Mouse (Mus musculus): ENCODE data around the gene Heatr5b. TPM values are rescaled to one million over a fixed set of nuclear protein-coding genes. Genes with fewer than 3 reads are reported as not detected.

Heatr5b gene
- polyA plus RNA-seq, 2 experiments = 11.5 to 21.9 TPM

GRCm38 (mm10) chr17:78736473-78736988, 98.6 kb downstream of the Heatr5b start:
- Histone ChIP-seq H3K9ac (ENCODE audit: low read depth, low read length, severe bottlenecking) (peak overlapping the region; percentile 92), H3K4me1 (ENCODE audit: control insufficient read depth, insufficient read depth, low read length) (peaks cover 11% of the 10 kb centered on the region), H3K4me3 (replicated peaks; ENCODE audit: low read length) (peak overlapping the region; percentile 99), H3K27ac (replicated peaks; ENCODE audit: low read depth, low read length) (peak overlapping the region; percentile 85), H3K27me3 (ENCODE audit: control insufficient read depth, insufficient read depth, low read length) (no peaks in the 10 kb centered on the region), H3K36me3 (ENCODE audit: control insufficient read depth, insufficient read depth, low read length) (no peaks in the 10 kb centered on the region), H3K4me2 (replicated peaks; ENCODE audit: low read depth, low read length, severe bottlenecking) (peak overlapping the region; percentile 80), H3K9me3 (ENCODE audit: control insufficient read depth, low read length) (no peaks in the 10 kb centered on the region)
- DNase-seq (ENCODE audit: low spot score) (peak; percentile 98), ATAC-seq (ENCODE audit: low FRiP score, low read depth) (peak; percentile 99)
- under 1% methylated on average over 14 of the region's 60 CpGs for WGBS
- peak; percentile 80; the same call in 1 of the 2 replicates for TF ChIP-seq POLR2A (IDR thresholded peaks at IDR 0.05; ENCODE audit: borderline replicate concordance, extremely low read depth, insufficient read depth, insufficient read length)

- under 1% methylated on average over 22 of the region's 39 CpGs for WGBS
Measured at GRCm38 (mm10) chr17:78735731-78736472, 99.3 kb downstream of the Heatr5b start.

DNA sequence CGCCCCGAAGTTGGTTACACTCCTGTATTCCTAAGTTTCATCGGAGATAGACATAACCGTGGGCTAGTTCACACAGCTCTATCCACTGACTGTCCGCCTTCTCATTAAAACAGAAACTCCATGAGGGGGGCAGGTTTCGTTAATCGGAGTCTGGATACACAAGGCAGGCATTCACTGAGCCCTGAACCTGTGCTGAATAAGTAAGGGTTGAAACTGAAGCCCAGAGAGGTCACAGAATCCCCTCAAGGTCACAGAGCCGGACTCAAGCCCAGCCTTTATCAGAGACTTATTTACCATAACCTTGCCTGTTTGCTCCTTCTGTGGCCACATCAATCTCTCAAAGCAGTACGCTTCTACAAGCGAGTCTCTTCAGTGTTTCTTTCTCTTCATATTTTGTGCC, 100.4 kb downstream of the Heatr5b start:
- no peak overlapping the region for H3K27ac ChIP-seq (replicated peaks; ENCODE audit: low read depth, low read length)
- no peaks in the 10 kb centered on the region for H3K9me3 ChIP-seq (ENCODE audit: control insufficient read depth, low read length)
- TF ChIP-seq POLR2A (IDR thresholded peaks at IDR 0.05; ENCODE audit: borderline replicate concordance, extremely low read depth, insufficient read depth, insufficient read length) = no peak
- H3K27me3 ChIP-seq (ENCODE audit: control insufficient read depth, insufficient read depth, low read length) = no peaks in the 10 kb centered on the region
- 0 out of 2 replicates have a peak overlapping the region, but pooled peaks have one; percentile 99 for H3K4me3 ChIP-seq (replicated peaks; ENCODE audit: low read length)
- 84% methylated on average over 10 of the region's 10 CpGs for WGBS
- no peak for DNase-seq (ENCODE audit: low spot score)
- peaks cover 11% of the 10 kb centered on the region for H3K4me1 ChIP-seq (ENCODE audit: control insufficient read depth, insufficient read depth, low read length)
- ATAC-seq (ENCODE audit: low FRiP score, low read depth) = no peak
- no peaks in the 10 kb centered on the region for H3K36me3 ChIP-seq (ENCODE audit: control insufficient read depth, insufficient read depth, low read length)
- peak overlapping the region; percentile 80 for H3K4me2 ChIP-seq (replicated peaks; ENCODE audit: low read depth, low read length, severe bottlenecking)
- H3K9ac ChIP-seq (ENCODE audit: low read depth, low read length, severe bottlenecking) = peak overlapping the region; percentile 40; the same call in 1 of the 2 replicates

More at GRCm38 (mm10) chr17:78735731-78736472, 99.3 kb downstream of the Heatr5b start:
- TF ChIP-seq POLR2A (IDR thresholded peaks at IDR 0.05; ENCODE audit: borderline replicate concordance, extremely low read depth, insufficient read depth, insufficient read length) = no peak
- ATAC-seq (ENCODE audit: low FRiP score, low read depth) (peak; percentile 78), DNase-seq (ENCODE audit: low spot score) (peak; percentile 68)
- Histone ChIP-seq H3K27ac (replicated peaks; ENCODE audit: low read depth, low read length) (peak overlapping the region; percentile 85), H3K4me1 (ENCODE audit: control insufficient read depth, insufficient read depth, low read length) (peaks cover 11% of the 10 kb centered on the region), H3K27me3 (ENCODE audit: control insufficient read depth, insufficient read depth, low read length) (no peaks in the 10 kb centered on the region), H3K36me3 (ENCODE audit: control insufficient read depth, insufficient read depth, low read length) (no peaks in the 10 kb centered on the region), H3K9ac (ENCODE audit: low read depth, low read length, severe bottlenecking) (peak overlapping the region; percentile 92), H3K9me3 (ENCODE audit: control insufficient read depth, low read length) (no peaks in the 10 kb centered on the region), H3K4me2 (replicated peaks; ENCODE audit: low read depth, low read length, severe bottlenecking) (peak overlapping the region; percentile 80), H3K4me3 (replicated peaks; ENCODE audit: low read length) (peak overlapping the region; percentile 99)

- Histone ChIP-seq H3K4me3 (replicated peaks; ENCODE audit: low read length) (no peak overlapping the region), H3K9ac (ENCODE audit: low read depth, low read length, severe bottlenecking) (no peak overlapping the region), H3K4me2 (replicated peaks; ENCODE audit: low read depth, low read length, severe bottlenecking) (no peak overlapping the region), H3K9me3 (ENCODE audit: control insufficient read depth, low read length) (no peaks in the 10 kb centered on the region), H3K36me3 (ENCODE audit: control insufficient read depth, insufficient read depth, low read length) (no peaks in the 10 kb centered on the region), H3K27ac (replicated peaks; ENCODE audit: low read depth, low read length) (no peak overlapping the region), H3K27me3 (ENCODE audit: control insufficient read depth, insufficient read depth, low read length) (no peaks in the 10 kb centered on the region), H3K4me1 (ENCODE audit: control insufficient read depth, insufficient read depth, low read length) (peaks cover 11% of the 10 kb centered on the region)
- 62% methylated on average over 1 of the region's 1 CpGs for WGBS
- ATAC-seq (ENCODE audit: low FRiP score, low read depth) = no peak
- TF ChIP-seq POLR2A (IDR thresholded peaks at IDR 0.05; ENCODE audit: borderline replicate concordance, extremely low read depth, insufficient read depth, insufficient read length) = no peak
- DNase-seq (ENCODE audit: low spot score) = no peak
Measured at GRCm38 (mm10) chr17:78732056-78732455, 103.1 kb downstream of the Heatr5b start.

GRCm38 (mm10) chr17:78726746-78727449, 108.3 kb downstream of the Heatr5b start:
- no peaks in the 10 kb centered on the region; the same call in 1 of the 2 replicates for H3K4me1 ChIP-seq (ENCODE audit: control insufficient read depth, insufficient read depth, low read length)
- WGBS = 78% methylated on average over 14 of the region's 14 CpGs
- H3K4me3 ChIP-seq (replicated peaks; ENCODE audit: low read length) = no peak overlapping the region
- no peak for TF ChIP-seq POLR2A (IDR thresholded peaks at IDR 0.05; ENCODE audit: borderline replicate concordance, extremely low read depth, insufficient read depth, insufficient read length)
- no peak for DNase-seq (ENCODE audit: low spot score)
- H3K9me3 ChIP-seq (ENCODE audit: control insufficient read depth, low read length) = no peaks in the 10 kb centered on the region
- no peak overlapping the region for H3K27ac ChIP-seq (replicated peaks; ENCODE audit: low read depth, low read length)
- no peak overlapping the region for H3K4me2 ChIP-seq (replicated peaks; ENCODE audit: low read depth, low read length, severe bottlenecking)
- no peak for ATAC-seq (ENCODE audit: low FRiP score, low read depth)
- no peak overlapping the region for H3K9ac ChIP-seq (ENCODE audit: low read depth, low read length, severe bottlenecking)
- no peaks in the 10 kb centered on the region for H3K27me3 ChIP-seq (ENCODE audit: control insufficient read depth, insufficient read depth, low read length)
- H3K36me3 ChIP-seq (ENCODE audit: control insufficient read depth, insufficient read depth, low read length) = no peaks in the 10 kb centered on the region
